Mouse (Mus musculus): ENCODE measurements around the gene Abca4. TPM values are rescaled to one million over a fixed set of nuclear protein-coding genes. Genes with fewer than 3 reads are reported as not detected.

Abca4 gene
- polyA plus RNA-seq, 1 experiment from 2014 or later = 0.48 TPM

GRCm38 (mm10) chr3:122111141-122111981 lies 67.1 kb downstream of the Abca4 start:
- Histone ChIP-seq H3K27me3 (replicated peaks; ENCODE audit: control insufficient read depth, insufficient read depth, low read length) (no peaks in the 10 kb centered on the region; the same call in 1 of the 2 replicates), H3K9me3 (replicated peaks; ENCODE audit: control insufficient read depth, low read length) (no peaks in the 10 kb centered on the region), H3K4me3 (ENCODE audit: low read depth, low read length) (no peak overlapping the region), H3K4me2 (ENCODE audit: low read length) (no peak overlapping the region), H3K9ac (ENCODE audit: low read length) (no peak overlapping the region), H3K27ac (ENCODE audit: low read depth, low read length) (no peak overlapping the region), H3K36me3 (ENCODE audit: control insufficient read depth, insufficient read depth, low read length) (no peaks in the 10 kb centered on the region), H3K4me1 (ENCODE audit: control insufficient read depth, insufficient read depth, low read length) (no peaks in the 10 kb centered on the region)
- ATAC-seq = no peak
- DNase-seq (ENCODE audit: low spot score) = peak; percentile 28
- 30% methylated on average over 9 of the region's 9 CpGs for WGBS

DNA sequence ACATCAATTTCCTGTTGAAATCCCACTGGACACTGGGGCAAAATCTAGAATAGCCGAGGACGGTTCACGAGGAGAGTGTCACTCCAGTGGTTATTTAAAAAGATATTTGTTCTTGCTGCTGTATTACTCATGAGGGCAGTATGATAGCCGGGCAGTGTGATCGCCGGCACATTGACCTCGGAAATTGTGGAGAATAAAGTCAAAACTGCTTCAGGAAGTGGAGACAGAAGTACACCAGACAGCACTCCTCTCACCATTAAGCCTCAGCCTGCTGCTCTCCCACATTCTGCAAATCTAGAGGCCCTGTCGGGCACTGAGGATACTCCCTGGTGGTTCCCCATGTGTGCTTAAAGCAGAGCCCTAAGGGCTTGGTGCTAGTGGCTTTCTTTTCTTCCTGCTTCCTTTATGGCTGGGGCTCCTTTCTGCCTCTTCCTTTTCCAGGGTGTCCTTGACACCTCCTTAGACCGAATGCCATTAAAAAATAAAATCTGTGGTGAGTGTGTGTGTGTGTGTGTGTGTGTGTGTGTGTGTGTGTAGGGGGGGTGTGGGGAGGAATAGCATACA lies 74.5 kb downstream of the Abca4 start:
- peaks cover 5% of the 10 kb centered on the region; the same call in 1 of the 2 replicates for H3K4me1 ChIP-seq (ENCODE audit: control insufficient read depth, insufficient read depth, low read length)
- H3K4me3 ChIP-seq (ENCODE audit: low read depth, low read length) = no peak overlapping the region
- H3K27ac ChIP-seq (ENCODE audit: low read depth, low read length) = no peak overlapping the region
- H3K4me2 ChIP-seq (ENCODE audit: low read length) = no peak overlapping the region
- no peak for DNase-seq (ENCODE audit: low spot score)
- H3K9ac ChIP-seq (ENCODE audit: low read length) = no peak overlapping the region
- H3K9me3 ChIP-seq (replicated peaks; ENCODE audit: control insufficient read depth, low read length) = no peaks in the 10 kb centered on the region
- H3K27me3 ChIP-seq (replicated peaks; ENCODE audit: control insufficient read depth, insufficient read depth, low read length) = no peaks in the 10 kb centered on the region; the same call in none of the 2 replicates
- ATAC-seq = no peak
- H3K36me3 ChIP-seq (ENCODE audit: control insufficient read depth, insufficient read depth, low read length) = no peaks in the 10 kb centered on the region
- WGBS = 78% methylated on average over 9 of the region's 9 CpGs

DNA sequence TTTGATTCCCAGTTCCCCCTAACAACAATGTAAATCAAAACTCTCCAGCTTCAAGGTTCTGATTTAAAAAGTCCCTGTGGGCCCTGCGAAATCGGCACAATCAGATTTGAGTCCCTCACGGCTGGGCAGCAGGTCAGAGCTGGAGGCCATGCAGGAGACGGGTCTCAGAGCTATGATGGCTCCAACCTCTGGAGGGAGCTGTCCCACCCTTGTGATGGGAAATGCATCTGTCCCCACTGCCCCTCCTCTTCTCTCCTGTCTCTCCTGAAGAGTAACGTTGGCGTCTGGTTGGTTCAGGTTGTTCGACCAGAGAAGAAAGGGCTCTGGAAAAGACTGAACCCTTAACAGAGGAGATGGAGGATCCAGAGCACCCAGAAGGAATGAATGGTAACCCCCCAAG lies 75.5 kb downstream of the Abca4 start:
- Histone ChIP-seq H3K9me3 (replicated peaks; ENCODE audit: control insufficient read depth, low read length) (no peaks in the 10 kb centered on the region), H3K27ac (ENCODE audit: low read depth, low read length) (no peak overlapping the region), H3K4me2 (ENCODE audit: low read length) (no peak overlapping the region), H3K36me3 (ENCODE audit: control insufficient read depth, insufficient read depth, low read length) (no peaks in the 10 kb centered on the region), H3K9ac (ENCODE audit: low read length) (no peak overlapping the region), H3K4me3 (ENCODE audit: low read depth, low read length) (no peak overlapping the region), H3K27me3 (replicated peaks; ENCODE audit: control insufficient read depth, insufficient read depth, low read length) (no peaks in the 10 kb centered on the region; the same call in 1 of the 2 replicates), H3K4me1 (ENCODE audit: control insufficient read depth, insufficient read depth, low read length) (peaks cover 5% of the 10 kb centered on the region; the same call in 1 of the 2 replicates)
- ATAC-seq (no peak), DNase-seq (ENCODE audit: low spot score) (no peak)
- WGBS = 66% methylated on average over 7 of the region's 7 CpGs

GRCm38 (mm10) chr3:122120217-122120616 lies 76.0 kb downstream of the Abca4 start:
- no peak overlapping the region for H3K27ac ChIP-seq (ENCODE audit: low read depth, low read length)
- WGBS = 84% methylated on average over 7 of the region's 7 CpGs
- ATAC-seq = no peak
- no peaks in the 10 kb centered on the region; the same call in 1 of the 2 replicates for H3K27me3 ChIP-seq (replicated peaks; ENCODE audit: control insufficient read depth, insufficient read depth, low read length)
- H3K36me3 ChIP-seq (ENCODE audit: control insufficient read depth, insufficient read depth, low read length) = no peaks in the 10 kb centered on the region
- H3K9me3 ChIP-seq (replicated peaks; ENCODE audit: control insufficient read depth, low read length) = no peaks in the 10 kb centered on the region
- H3K9ac ChIP-seq (ENCODE audit: low read length) = no peak overlapping the region
- H3K4me3 ChIP-seq (ENCODE audit: low read depth, low read length) = no peak overlapping the region
- peaks cover 5% of the 10 kb centered on the region; the same call in 1 of the 2 replicates for H3K4me1 ChIP-seq (ENCODE audit: control insufficient read depth, insufficient read depth, low read length)
- DNase-seq (ENCODE audit: low spot score) = no peak
- no peak overlapping the region for H3K4me2 ChIP-seq (ENCODE audit: low read length)

- no peaks in the 10 kb centered on the region for H3K36me3 ChIP-seq (ENCODE audit: control insufficient read depth, insufficient read depth, low read length)
- DNase-seq (ENCODE audit: low spot score) (peak; percentile 79), ATAC-seq (peak; percentile 88)
- H3K27me3 ChIP-seq (replicated peaks; ENCODE audit: control insufficient read depth, insufficient read depth, low read length) = no peaks in the 10 kb centered on the region; the same call in 1 of the 2 replicates
- H3K4me1 ChIP-seq (ENCODE audit: control insufficient read depth, insufficient read depth, low read length) = peaks cover 5% of the 10 kb centered on the region; the same call in 1 of the 2 replicates
- H3K4me3 ChIP-seq (ENCODE audit: low read depth, low read length) = peak overlapping the region; percentile 17
- H3K9ac ChIP-seq (ENCODE audit: low read length) = peak overlapping the region; percentile 26; the same call in 1 of the 2 replicates
- H3K9me3 ChIP-seq (replicated peaks; ENCODE audit: control insufficient read depth, low read length) = no peaks in the 10 kb centered on the region
- peak overlapping the region; percentile 55 for H3K4me2 ChIP-seq (ENCODE audit: low read length)
- H3K27ac ChIP-seq (ENCODE audit: low read depth, low read length) = no peak overlapping the region
- 14% methylated on average over 17 of the region's 17 CpGs for WGBS
These were observed 78.0 kb downstream of the Abca4 start for GRCm38 (mm10) chr3:122122127-122122663.

- no peak overlapping the region for H3K4me2 ChIP-seq (ENCODE audit: low read length)
- H3K27me3 ChIP-seq (replicated peaks; ENCODE audit: control insufficient read depth, insufficient read depth, low read length) = no peaks in the 10 kb centered on the region; the same call in 1 of the 2 replicates
- no peak overlapping the region for H3K4me3 ChIP-seq (ENCODE audit: low read depth, low read length)
- no peaks in the 10 kb centered on the region for H3K36me3 ChIP-seq (ENCODE audit: control insufficient read depth, insufficient read depth, low read length)
- peaks cover 5% of the 10 kb centered on the region; the same call in 1 of the 2 replicates for H3K4me1 ChIP-seq (ENCODE audit: control insufficient read depth, insufficient read depth, low read length)
- H3K9ac ChIP-seq (ENCODE audit: low read length) = no peak overlapping the region
- no peak for ATAC-seq
- H3K27ac ChIP-seq (ENCODE audit: low read depth, low read length) = no peak overlapping the region
- 85% methylated on average over 8 of the region's 8 CpGs for WGBS
- DNase-seq (ENCODE audit: low spot score) = no peak
- H3K9me3 ChIP-seq (replicated peaks; ENCODE audit: control insufficient read depth, low read length) = no peaks in the 10 kb centered on the region
These were observed 78.6 kb downstream of the Abca4 start for GRCm38 (mm10) chr3:122122838-122123237.

DNA sequence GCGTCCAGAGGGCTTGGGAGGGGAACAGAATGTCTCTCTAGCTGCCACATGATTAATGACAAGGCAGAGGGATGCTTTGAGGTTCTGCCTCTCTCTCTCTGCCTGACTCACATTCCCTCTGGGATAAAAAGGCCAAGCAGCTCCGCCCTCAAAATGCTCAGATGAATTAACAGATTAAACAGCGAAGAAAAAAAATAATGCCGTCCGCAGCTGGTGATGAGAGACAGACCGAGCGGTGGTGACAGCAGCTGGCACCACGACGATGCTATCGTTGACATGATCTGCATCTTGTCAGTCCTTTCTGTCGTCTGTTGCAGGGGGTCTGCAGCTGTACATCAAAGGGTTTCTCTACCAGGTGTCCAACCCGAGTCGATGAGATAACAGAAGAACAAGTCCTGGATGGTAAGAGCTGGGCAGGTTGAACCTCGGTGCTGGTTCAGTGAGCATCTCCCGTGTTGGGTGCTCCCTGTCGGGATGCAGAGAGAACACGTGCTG lies 84.8 kb downstream of the Abca4 start:
- H3K9ac ChIP-seq (ENCODE audit: low read length) = no peak overlapping the region
- no peaks in the 10 kb centered on the region for H3K4me1 ChIP-seq (ENCODE audit: control insufficient read depth, insufficient read depth, low read length)
- no peaks in the 10 kb centered on the region for H3K36me3 ChIP-seq (ENCODE audit: control insufficient read depth, insufficient read depth, low read length)
- H3K4me3 ChIP-seq (ENCODE audit: low read depth, low read length) = no peak overlapping the region
- H3K27me3 ChIP-seq (replicated peaks; ENCODE audit: control insufficient read depth, insufficient read depth, low read length) = no peaks in the 10 kb centered on the region
- DNase-seq (ENCODE audit: low spot score) (peak; percentile 62), ATAC-seq (peak; percentile 70)
- H3K9me3 ChIP-seq (replicated peaks; ENCODE audit: control insufficient read depth, low read length) = no peaks in the 10 kb centered on the region
- no peak overlapping the region for H3K27ac ChIP-seq (ENCODE audit: low read depth, low read length)
- 54% methylated on average over 17 of the region's 17 CpGs for WGBS
- H3K4me2 ChIP-seq (ENCODE audit: low read length) = no peak overlapping the region; the same call in 1 of the 2 replicates

DNA sequence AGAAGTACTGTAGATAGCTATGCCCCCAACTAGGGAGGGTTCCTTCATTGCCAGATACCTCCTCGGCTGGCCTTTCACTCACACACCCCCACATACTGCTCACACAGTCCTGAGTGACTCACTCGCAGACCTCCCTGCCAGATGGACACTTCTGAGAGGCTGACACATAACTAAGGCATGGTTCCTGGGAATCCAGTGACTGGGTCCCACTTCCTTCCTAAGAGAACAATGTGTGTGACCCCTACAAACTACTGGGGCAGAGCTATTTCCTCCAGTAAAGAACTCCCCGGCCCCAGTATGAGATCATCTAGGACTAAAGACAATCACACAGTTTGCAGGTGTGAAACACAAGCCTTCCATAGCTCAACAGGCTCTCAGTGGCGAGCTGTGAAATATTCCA lies 86.5 kb downstream of the Abca4 start:
- 65% methylated on average over 4 of the region's 4 CpGs for WGBS
- Histone ChIP-seq H3K4me3 (ENCODE audit: low read depth, low read length) (no peak overlapping the region), H3K9me3 (replicated peaks; ENCODE audit: control insufficient read depth, low read length) (no peaks in the 10 kb centered on the region), H3K4me2 (ENCODE audit: low read length) (no peak overlapping the region), H3K4me1 (ENCODE audit: control insufficient read depth, insufficient read depth, low read length) (no peaks in the 10 kb centered on the region), H3K9ac (ENCODE audit: low read length) (no peak overlapping the region), H3K36me3 (ENCODE audit: control insufficient read depth, insufficient read depth, low read length) (no peaks in the 10 kb centered on the region), H3K27me3 (replicated peaks; ENCODE audit: control insufficient read depth, insufficient read depth, low read length) (no peaks in the 10 kb centered on the region), H3K27ac (ENCODE audit: low read depth, low read length) (no peak overlapping the region)
- no peak for ATAC-seq
- DNase-seq (ENCODE audit: low spot score) = no peak
